Mouse (Mus musculus) CH12.LX (cell line): Measurements from ENCODE around the gene Cdk17. TPM values are rescaled to one million over a fixed set of nuclear protein-coding genes. Genes with fewer than 3 reads are reported as not detected.

Experiments
- DNase-seq: peaks from one replicate; pipeline ENCODE4 v3.0.0-alpha.2; 2013; ENCODE audit errors: extremely low read depth
- H3K27ac ChIP-seq: 2 replicates; pipeline ENCODE4 v1.5.1; 2012; ENCODE audit warnings: low read depth, mild to moderate bottlenecking, control low read depth, moderate library complexity; ENCODE audit not compliant: insufficient read depth
- H3K27me3 ChIP-seq: replicated peaks from 2 replicates; pipeline ENCODE3; 2012; ENCODE audit warnings: inconsistent platforms
- H3K36me3 ChIP-seq, 2 experiments: replicated peaks in 1 of 2; 2 replicates each; pipeline versions ENCODE3 to v1.6.1; 2012; ENCODE audit warnings: inconsistent platforms in 1 of 2, low read length in 1 of 2, mild to moderate bottlenecking in 1 of 2, mixed read lengths in 1 of 2, moderate library complexity in 1 of 2; ENCODE audit not compliant: control insufficient read depth in 1 of 2, insufficient read depth in 1 of 2
- H3K4me1 ChIP-seq, 2 experiments: 2 replicates each; pipeline ENCODE4 v1.6.1; 2012; ENCODE audit warnings: inconsistent platforms in 1 of 2, moderate library complexity in 1 of 2; ENCODE audit not compliant: insufficient read depth in 2 of 2, control insufficient read depth in 1 of 2
- H3K4me2 ChIP-seq: 2 replicates; pipeline ENCODE4 v1.6.1; 2012; ENCODE audit warnings: low read depth, mild to moderate bottlenecking, control low read depth; ENCODE audit not compliant: poor library complexity, insufficient read depth, severe bottlenecking
- H3K4me3 ChIP-seq, 3 experiments: fragments of 150-350 bp in 1 of 3; sonication (generic) in 1 of 3; replicated peaks in 1 of 3; 2 replicates each; pipeline versions ENCODE3 to v1.5.1; 2011 to 2012; ENCODE audit warnings: low read depth in 2 of 3, low read length in 2 of 3, mild to moderate bottlenecking in 2 of 3, moderate library complexity in 2 of 3, control low read depth in 1 of 3, improper control_type of control experiment in 1 of 3, inconsistent platforms in 1 of 3, mixed read lengths in 1 of 3; ENCODE audit not compliant: poor library complexity in 1 of 3
- H3K79me2 ChIP-seq: replicated peaks from 2 replicates; pipeline ENCODE4 v1.6.1; 2012; ENCODE audit warnings: mild to moderate bottlenecking, moderate library complexity; ENCODE audit not compliant: control insufficient read depth, poor library complexity, insufficient read depth, severe bottlenecking; ENCODE audit errors: extremely low read depth
- H3K9ac ChIP-seq: 2 replicates; pipeline ENCODE4 v1.6.1; 2012; ENCODE audit warnings: low read depth, mild to moderate bottlenecking, control low read depth, moderate library complexity; ENCODE audit not compliant: insufficient read depth
- H3K9me3 ChIP-seq: replicated peaks from 2 replicates; pipeline ENCODE3; 2012; ENCODE audit warnings: low read length, inconsistent platforms, mixed read lengths
- BHLHE40 ChIP-seq: IDR thresholded peaks from 2 replicates; pipeline ENCODE4 v1.6.1; 2011; ENCODE audit warnings: mild to moderate bottlenecking, low read depth, low read length, improper control_type of control experiment
- CHD1 ChIP-seq: IDR thresholded peaks from 2 replicates; pipeline ENCODE4 v1.6.1; 2012; ENCODE audit warnings: low read depth, low read length, improper control_type of control experiment, inconsistent platforms
- ELF1 ChIP-seq: IDR thresholded peaks from 2 replicates; pipeline ENCODE4 v1.6.1; 2014; ENCODE audit warnings: low read depth, mild to moderate bottlenecking, inconsistent platforms, low read length, improper control_type of control experiment
- EP300 ChIP-seq: IDR thresholded peaks from 2 replicates; pipeline ENCODE4 v1.6.1; 2011; ENCODE audit warnings: low read length, improper control_type of control experiment
- ETS1 ChIP-seq: conservative IDR thresholded peaks from 2 replicates; pipeline ENCODE4 v1.6.1; 2012; ENCODE audit warnings: low read depth, mild to moderate bottlenecking, inconsistent platforms, low read length, improper control_type of control experiment, moderate library complexity
- GABPA ChIP-seq: IDR thresholded peaks from 2 replicates; pipeline ENCODE4 v1.6.1; 2012; ENCODE audit warnings: low read depth, low read length, improper control_type of control experiment, inconsistent platforms; ENCODE audit not compliant: insufficient replicate concordance
- HCFC1 ChIP-seq: IDR thresholded peaks from 2 replicates; pipeline ENCODE4 v1.6.1; 2012; ENCODE audit warnings: low read depth, mild to moderate bottlenecking, inconsistent platforms, low read length, improper control_type of control experiment
- JUN ChIP-seq: IDR thresholded peaks from 2 replicates; pipeline ENCODE4 v1.6.1; 2011; ENCODE audit warnings: low read depth, mild to moderate bottlenecking, low read length, improper control_type of control experiment, moderate library complexity; ENCODE audit not compliant: insufficient read depth
- JUND ChIP-seq: conservative IDR thresholded peaks from 2 replicates; pipeline ENCODE4 v1.6.1; 2011; ENCODE audit warnings: low read depth, low read length, improper control_type of control experiment
- KAT2A ChIP-seq: IDR thresholded peaks from 2 replicates; pipeline ENCODE4 v1.6.1; 2012; ENCODE audit warnings: low read length, improper control_type of control experiment, inconsistent platforms; ENCODE audit not compliant: insufficient replicate concordance
- MAFK ChIP-seq: IDR thresholded peaks from 2 replicates; pipeline ENCODE4 v1.6.1; 2011; ENCODE audit warnings: low read length, improper control_type of control experiment; ENCODE audit not compliant: insufficient replicate concordance
- MAX ChIP-seq: IDR thresholded peaks from 2 replicates; pipeline ENCODE4 v1.6.1; 2011; ENCODE audit warnings: low read length, improper control_type of control experiment
- MAZ ChIP-seq: IDR thresholded peaks from 2 replicates; pipeline ENCODE4 v1.6.1; 2012; ENCODE audit warnings: low read depth, mild to moderate bottlenecking, inconsistent platforms, low read length, improper control_type of control experiment, moderate library complexity
- MXI1 ChIP-seq: IDR thresholded peaks from 2 replicates; pipeline ENCODE4 v1.6.1; 2011; ENCODE audit warnings: mild to moderate bottlenecking, low read depth, low read length, improper control_type of control experiment
- MYC ChIP-seq: IDR thresholded peaks from 2 replicates; pipeline ENCODE4 v1.6.1; 2011; ENCODE audit warnings: low read depth, mild to moderate bottlenecking, improper control_type of control experiment, low read length
- POLR2A ChIP-seq: IDR thresholded peaks from 2 replicates; pipeline ENCODE4 v1.6.1; 2011; ENCODE audit warnings: low read depth, mild to moderate bottlenecking, improper control_type of control experiment, low read length
- RCOR1 ChIP-seq: conservative IDR thresholded peaks from 2 replicates; pipeline ENCODE4 v1.6.1; 2012; ENCODE audit warnings: low read depth, mild to moderate bottlenecking, inconsistent platforms, low read length, improper control_type of control experiment
- TBP ChIP-seq: conservative IDR thresholded peaks from 2 replicates; pipeline ENCODE4 v1.6.1; 2011; ENCODE audit warnings: low read depth, low read length, improper control_type of control experiment
- TCF12 ChIP-seq: IDR thresholded peaks from 2 replicates; pipeline ENCODE4 v1.6.1; 2014; ENCODE audit warnings: low read depth, mild to moderate bottlenecking, inconsistent platforms, low read length, improper control_type of control experiment
- UBTF ChIP-seq: IDR thresholded peaks from 2 replicates; pipeline ENCODE4 v1.6.1; 2012; ENCODE audit warnings: low read depth, mild to moderate bottlenecking, inconsistent platforms, low read length, improper control_type of control experiment, moderate library complexity
- USF1 ChIP-seq: IDR thresholded peaks from 2 replicates; pipeline ENCODE4 v1.6.1; 2014; ENCODE audit warnings: low read depth, mild to moderate bottlenecking, inconsistent platforms, low read length, improper control_type of control experiment
- ZC3H11A ChIP-seq: IDR thresholded peaks from 2 replicates; pipeline ENCODE4 v1.6.1; 2012; ENCODE audit warnings: low read depth, mild to moderate bottlenecking, inconsistent platforms, low read length, improper control_type of control experiment
- ZKSCAN1 ChIP-seq: IDR thresholded peaks from 2 replicates; pipeline ENCODE4 v1.6.1; 2012; ENCODE audit warnings: low read depth, inconsistent platforms, low read length, improper control_type of control experiment, borderline replicate concordance
- ZMIZ1 ChIP-seq: IDR thresholded peaks from 2 replicates; pipeline ENCODE4 v1.6.1; 2012; ENCODE audit warnings: low read depth, mild to moderate bottlenecking, inconsistent platforms, low read length, improper control_type of control experiment
- dilution Hi-C: fragments of 300-500 bp; cut with MboI; formaldehyde crosslinking; loops from 2 replicates; pipeline ENCODE4 v1.14.3; 2020; ENCODE audit warnings: low sequenced_read_pairs; ENCODE audit not compliant: extremely low pct_unique_long_range_greater_than_20kb, extremely low pct_ligation_motif_present
- in situ Hi-C: fragments of 300-500 bp; cut with MboI; formaldehyde crosslinking; loops from 3 replicates; pipeline ENCODE4 v1.14.3; 2019; ENCODE audit warnings: low sequenced_read_pairs, low pct_ligation_motif_present, low pct_unique_long_range_greater_than_20kb, mixed read lengths
- polyA plus RNA-seq: library from polyadenylated mRNA; unstranded; fragments of >175 nt; gene quantifications from 2 replicates; pipeline ENCODE4 v1.2.1, GENCODE M21; 2012; ENCODE audit warnings: low read depth; ENCODE audit not compliant: insufficient read length
- total RNA-seq, 2 experiments: library from RNA; depleted of rRNA; stranded (reverse); fragments of 300-350 nt in 1 of 2; fragments of >200 nt in 1 of 2; gene quantifications; 2 replicates each; pipeline ENCODE4 v1.2.3; 2012 to 2014

Gene Cdk17
- total and polyA plus RNA-seq, 3 experiments, result 23.4 to 51.3 (median 28.5) TPM

- Histone ChIP-seq H3K9ac (no peak overlapping the region), H3K4me1 (peaks cover 4 to 30% of the 10 kb centered on the region in 2 experiments; a peak in 3 of 4 replicates), H3K27me3 (no peaks in the 10 kb centered on the region), H3K79me2 (peaks cover 28% of the 10 kb centered on the region), H3K4me3 (no peak overlapping the region), H3K36me3 (peaks cover 6 to 37% of the 10 kb centered on the region in 2 experiments), H3K27ac (no peak overlapping the region), H3K9me3 (no peaks in the 10 kb centered on the region), H3K4me2 (no peak overlapping the region)
- no peak for TF ChIP-seq USF1
- TF ChIP-seq JUN, result no peak
- TF ChIP-seq MAFK, result no peak
- no peak for TF ChIP-seq BHLHE40
- TF ChIP-seq KAT2A, result no peak
- no peak for TF ChIP-seq ZC3H11A
- no peak for TF ChIP-seq POLR2A
- TF ChIP-seq ZMIZ1, result no peak
- no peak for TF ChIP-seq CHD1
- no peak for TF ChIP-seq UBTF
- no peak for TF ChIP-seq ZKSCAN1
- no peak for TF ChIP-seq TCF12
- no peak for TF ChIP-seq MAZ
- TF ChIP-seq ELF1, result no peak
- TF ChIP-seq MXI1, result no peak
- TF ChIP-seq TBP, result no peak
- no peak for TF ChIP-seq RCOR1
- TF ChIP-seq MAX, result no peak
- TF ChIP-seq EP300, result no peak
- TF ChIP-seq ETS1, result no peak
- DNase-seq, result no peak
- dilution Hi-C loops (no loop called here), in situ Hi-C loops (no loop called here)
Measured at GRCm38 (mm10) chr10:93201846-93202458, 41.3 kb downstream of the Cdk17 start.

DNA sequence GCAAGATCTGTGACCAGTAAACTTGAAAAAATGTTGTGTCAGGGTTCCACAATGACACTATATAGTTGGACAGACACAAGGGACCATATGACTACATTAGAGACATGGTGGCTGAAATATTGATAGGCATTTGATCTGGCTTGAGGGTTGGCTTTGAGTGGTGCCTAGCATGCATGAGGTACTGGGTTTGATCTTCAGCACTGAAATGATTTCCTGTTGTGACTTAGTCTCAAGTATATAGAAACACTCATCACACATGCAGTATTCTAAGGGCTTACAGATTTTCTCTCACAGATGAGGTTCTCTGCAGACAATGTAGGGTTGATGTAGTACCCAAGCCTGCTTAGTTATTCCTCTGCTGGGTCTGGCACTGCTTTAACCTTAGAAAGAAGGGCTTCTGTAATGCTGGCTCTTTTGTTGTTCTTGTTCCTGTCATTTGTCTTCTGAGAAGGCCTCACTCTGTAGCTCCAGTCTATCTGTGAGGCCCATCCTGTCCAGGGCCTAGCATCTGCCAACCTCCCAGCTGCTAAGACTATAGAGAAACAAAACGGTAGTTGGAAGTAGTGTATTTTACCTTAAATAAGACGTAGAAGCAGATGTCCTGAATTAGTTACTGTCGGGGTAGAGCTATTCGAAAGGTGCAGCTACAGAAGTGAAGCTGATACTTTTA, 44.7 kb downstream of the Cdk17 start:
- Histone ChIP-seq H3K79me2 (peaks cover 23% of the 10 kb centered on the region), H3K4me3 (no peak overlapping the region), H3K36me3 (peaks cover 6 to 31% of the 10 kb centered on the region in 2 experiments), H3K27me3 (no peaks in the 10 kb centered on the region), H3K4me1 (peaks cover 0 to 7% of the 10 kb centered on the region in 2 experiments; a peak in 1 of 4 replicates), H3K9ac (no peak overlapping the region), H3K9me3 (no peaks in the 10 kb centered on the region), H3K27ac (no peak overlapping the region), H3K4me2 (no peak overlapping the region)
- no peak for DNase-seq
- TF ChIP-seq ZKSCAN1 (no peak), JUND (no peak), MXI1 (no peak), HCFC1 (no peak), MAZ (no peak), ZC3H11A (no peak), MYC (no peak), GABPA (no peak)
- dilution Hi-C loops, result no loop called here
- in situ Hi-C loops, result no loop called here
